Mouse (Mus musculus): Measurements from ENCODE around the gene Mei1.

DNA sequence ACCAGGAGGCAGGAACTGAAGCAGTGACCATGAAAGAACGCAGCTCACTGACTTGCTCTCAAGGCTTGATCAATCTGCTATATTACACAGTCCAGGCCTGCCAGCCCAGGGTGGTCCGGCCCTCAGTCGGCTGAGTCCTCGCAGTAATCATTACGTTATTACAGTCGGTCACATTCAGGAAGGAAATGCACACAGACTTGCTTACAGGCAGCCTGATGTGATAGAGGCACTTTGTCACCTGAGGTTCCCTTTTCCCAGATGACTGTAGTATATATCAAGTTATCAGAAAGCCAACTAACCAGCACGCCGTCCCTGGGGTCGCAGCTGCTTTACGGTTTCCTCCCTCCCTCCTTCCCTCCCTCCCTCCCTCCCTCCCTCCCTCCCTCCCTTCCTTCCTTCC is 87.1 kb downstream of the Mei1 start:
- no peak for TF ChIP-seq CTCF (IDR thresholded peaks at IDR 0.05; ENCODE audit: low read depth, low read length)
- no peak for TF ChIP-seq POLR2A (IDR thresholded peaks at IDR 0.05; ENCODE audit: insufficient read depth, low read length)
- TF ChIP-seq EP300 (IDR thresholded peaks at IDR 0.05; ENCODE audit: insufficient read depth, low read depth, low read length): no peak
